Mouse (Mus musculus): ENCODE measurements around the gene Ptafr.

DNA sequence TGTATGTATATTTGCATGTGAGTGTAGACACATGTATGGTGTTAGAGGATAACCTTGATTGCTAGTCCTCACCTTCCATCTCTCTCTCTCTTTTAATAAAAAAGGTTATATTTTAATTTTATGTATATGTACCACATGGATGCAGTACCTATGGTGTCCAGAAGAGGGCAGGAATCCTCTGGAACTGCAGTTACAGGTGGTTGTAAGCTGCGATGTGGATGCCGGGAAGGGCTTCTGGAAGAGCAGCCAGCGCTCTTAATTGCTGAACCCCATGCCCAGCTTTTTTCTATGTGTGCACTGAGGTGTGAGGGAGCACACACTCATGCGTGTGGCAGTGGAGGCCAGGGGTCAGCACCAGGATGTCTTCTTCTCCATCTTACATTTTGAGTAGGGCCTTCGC is 5.2 kb downstream of the Ptafr start:
- TF ChIP-seq POLR2A (IDR thresholded peaks at IDR 0.05; ENCODE audit: borderline replicate concordance, low read depth, low read length) (no peak), CTCF (IDR thresholded peaks at IDR 0.05; ENCODE audit: low read depth, low read length) (peak; percentile 63; the same call in 1 of the 2 replicates)
